Mouse (Mus musculus) left cerebral cortex, adult 2 months (tissue): ENCODE results near the gene Nmnat2. TPM values are rescaled to one million over a fixed set of nuclear protein-coding genes. Genes with fewer than 3 reads are reported as not detected.
A peak's percentile ranks its signal among the peaks of the same experiment; 100 is the strongest.

Source experiments
- DNase-seq, 2 experiments: peaks; one replicate each; pipeline ENCODE4 v3.0.0; 2021 to 2022; ENCODE audit warnings: low spot score in 2 of 2, mixed read lengths in 1 of 2; ENCODE audit errors: extremely low spot score in 1 of 2
- H3K27ac ChIP-seq: fragments of 200-600 bp; 2 replicates; pipeline ENCODE4 v1.8.1; 2022
- H3K4me3 ChIP-seq: fragments of 200-600 bp; 2 replicates; pipeline ENCODE4 v1.8.1; 2022
- CTCF ChIP-seq: fragments of 200-600 bp; IDR thresholded peaks from 2 replicates; pipeline ENCODE4 v1.8.1; 2022; ENCODE audit warnings: antibody characterized with exemption, mild to moderate bottlenecking, moderate library complexity
- intact Hi-C: fragments of 180-260 bp; cut with DNase I; formaldehyde crosslinking; loops from one replicate; pipeline ENCODE4 v1.15.1; 2025
- long read RNA-seq, 2 experiments: library from polyadenylated mRNA; stranded (forward); transcript quantifications; one replicate each; pipeline ENCODE4 v2.0.0; 2021; ENCODE audit warnings: borderline mapping rate in 2 of 2
- total RNA-seq, 2 experiments: library from RNA; stranded (reverse); gene quantifications; 2 replicates each; pipeline ENCODE4 v1.2.3; 2021

Nmnat2 gene
- total RNA-seq, result 100 to 1,000 TPM; 167 to 171 TPM
- long read RNA-seq, experiment 1, full-length matches to known transcripts, result 13 of 82 reads
- long read RNA-seq, experiment 1, partial matches to known transcripts, result 65 of 82 reads
- long read RNA-seq, experiment 1, other reads (novel, unspliced or antisense), result 4 of 82 reads
- long read RNA-seq, experiment 2, full-length matches to known transcripts, result 9 of 55 reads
- long read RNA-seq, experiment 2, partial matches to known transcripts, result 43 of 55 reads
- long read RNA-seq, experiment 2, other reads (novel, unspliced or antisense), result 3 of 55 reads

GRCm38 (mm10) chr1:152954821-152955523 is at the start of gene Nmnat2:
Gene Nmnat2 (plus strand): TSS chr1:152954993.
- DNase-seq, result peak; percentile 75 to 83
- intact Hi-C loops, result loop anchor here (2.0 to 5.0 kb wide), 2 partner anchors 52 to 137 kb away; partner anchors contain the start of gene Smg7
- Histone ChIP-seq H3K27ac (peak within 1 kb of the TSS; percentile 92), H3K4me3 (peak within 1 kb of the TSS; percentile 83)
- TF ChIP-seq CTCF, result no peak

- no peak for DNase-seq
- Histone ChIP-seq H3K27ac (no peak overlapping the region), H3K4me3 (no peak overlapping the region)
- TF ChIP-seq CTCF, result no peak
- intact Hi-C loops, result no loop called here
Measured at GRCm38 (mm10) chr1:152913483-152914460, 41.0 kb upstream of the Nmnat2 start.

GRCm38 (mm10) chr1:152915766-152916165 is 39.0 kb upstream of the Nmnat2 start:
- intact Hi-C loops, result no loop called here
- H3K27ac ChIP-seq, result no peak overlapping the region
- no peak overlapping the region for H3K4me3 ChIP-seq
- DNase-seq, result no peak
- no peak for TF ChIP-seq CTCF

- intact Hi-C loops, result no loop called here
Measured at GRCm38 (mm10) chr1:152916936-152917335, 37.9 kb upstream of the Nmnat2 start.

GRCm38 (mm10) chr1:152917626-152918025 is 37.2 kb upstream of the Nmnat2 start:
- no peak for DNase-seq
- H3K4me3 ChIP-seq, result no peak overlapping the region
- no peak overlapping the region for H3K27ac ChIP-seq
- intact Hi-C loops, result no loop called here
- no peak for TF ChIP-seq CTCF

More at GRCm38 (mm10) chr1:152916936-152917335, 37.9 kb upstream of the Nmnat2 start:
- no peak for TF ChIP-seq CTCF
- H3K27ac ChIP-seq, result no peak overlapping the region
- H3K4me3 ChIP-seq, result no peak overlapping the region
- DNase-seq, result no peak

- Histone ChIP-seq H3K27ac (no peak overlapping the region), H3K4me3 (no peak overlapping the region)
- intact Hi-C loops, result no loop called here
- DNase-seq, result no peak
- no peak for TF ChIP-seq CTCF
Measured at GRCm38 (mm10) chr1:152921786-152922185, 33.0 kb upstream of the Nmnat2 start.

- no peak overlapping the region for H3K4me3 ChIP-seq
- no peak for TF ChIP-seq CTCF
- H3K27ac ChIP-seq, result no peak overlapping the region
- no peak for DNase-seq
- intact Hi-C loops, result no loop called here
Measured at GRCm38 (mm10) chr1:152933962-152934361, 20.8 kb upstream of the Nmnat2 start.

- no peak for DNase-seq
- no peak for TF ChIP-seq CTCF
- no peak overlapping the region for H3K27ac ChIP-seq
- H3K4me3 ChIP-seq, result no peak overlapping the region
- intact Hi-C loops, result no loop called here
Measured at GRCm38 (mm10) chr1:152935476-152935875, 19.3 kb upstream of the Nmnat2 start.

- no peak for TF ChIP-seq CTCF
- no peak for DNase-seq
- H3K27ac ChIP-seq, result no peak overlapping the region
- no peak overlapping the region for H3K4me3 ChIP-seq
- intact Hi-C loops, result no loop called here
Measured at GRCm38 (mm10) chr1:152936365-152936764, 18.4 kb upstream of the Nmnat2 start.

GRCm38 (mm10) chr1:152942977-152943376 is 11.8 kb upstream of the Nmnat2 start:
- no peak for TF ChIP-seq CTCF
- no peak overlapping the region for H3K4me3 ChIP-seq
- no peak for DNase-seq
- intact Hi-C loops, result no loop called here
- H3K27ac ChIP-seq, result no peak overlapping the region

GRCm38 (mm10) chr1:152954167-152954566 is 626 bp upstream of the Nmnat2 start:
- Histone ChIP-seq H3K4me3 (peak overlapping the region; percentile 83; the same call in 1 of the 2 replicates), H3K27ac (no peak overlapping the region)
- intact Hi-C loops, result loop anchor here (2.0 to 5.0 kb wide), 2 partner anchors 51 to 138 kb away; partner anchors contain the start of gene Smg7
- TF ChIP-seq CTCF, result no peak
- DNase-seq, result no peak
